12 mouse cellular contexts compared by ENCODE assay signal in the genomic region with DNA sequence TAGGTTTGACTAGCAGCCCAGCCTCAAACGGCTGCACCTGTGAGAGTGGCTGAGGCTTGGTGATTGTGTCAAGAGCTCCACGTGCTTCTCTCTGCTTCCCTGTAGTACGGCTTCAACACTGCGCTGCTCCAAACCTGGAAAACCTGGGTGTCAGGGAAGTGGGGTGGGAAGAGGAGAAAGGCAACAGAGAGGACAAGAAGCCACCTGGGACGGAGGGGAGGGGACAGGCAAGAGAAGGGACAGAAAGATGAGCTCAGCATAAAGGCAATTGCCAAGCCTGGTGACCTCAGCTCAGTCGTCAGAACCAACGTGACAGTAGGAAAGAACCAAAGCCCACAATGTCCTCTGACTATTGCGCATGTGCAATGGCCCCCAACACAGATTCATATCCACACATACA.
"Had no signal": no experiment of that assay in that cellular context is flagged by ENCODE, and none has a peak within 500 bp of the region (broad histone marks: within the 10 kb centered on the region; RNA-seq: fewer than 3 reads in every experiment).

No protein-coding gene starts in this region.

- H3K4me3 ChIP-seq: liver, embryonic 15.5 days; midbrain, embryonic 13.5 days; myocyte; neural tube, embryonic 15.5 days had no signal

- H3K36me3 ChIP-seq: liver, embryonic 15.5 days; midbrain, embryonic 13.5 days; neural tube, embryonic 15.5 days had no signal

- H3K9me3 ChIP-seq: liver, embryonic 15.5 days; midbrain, embryonic 13.5 days; neural tube, embryonic 15.5 days had no signal

- ATAC-seq: lung, postnatal 0 days; midbrain, embryonic 13.5 days had no signal

- H3K9ac ChIP-seq: liver, embryonic 15.5 days; midbrain, embryonic 13.5 days; neural tube, embryonic 15.5 days had no signal

- H3K27ac ChIP-seq: kidney, postnatal 0 days; liver, embryonic 15.5 days; midbrain, embryonic 13.5 days; neural tube, embryonic 15.5 days had no signal

- H3K4me2 ChIP-seq: liver, embryonic 11.5 days; liver, embryonic 15.5 days; midbrain, embryonic 13.5 days; neural tube, embryonic 15.5 days had no signal

- DNase-seq: kidney, postnatal 36 days; lung, adult 2 months; lung, postnatal 36 days; right cerebral cortex, adult 18-20 months; thymus, postnatal 36 days had no signal
